ENCODE assay signal across 8 mouse cellular contexts in genomic region chr5:65199346-65200128, GRCm38 (mm10). TPM values are rescaled to one million over a fixed set of nuclear protein-coding genes. Genes with fewer than 3 reads are reported as not detected.
DNase-seq lines count a peak whose midpoint lies in the region; ATAC-seq and TF ChIP-seq lines count a peak whose summit lies in the region.

Gene Wdr19 (plus strand): TSS chr5:65199696.

- H3K9me3 ChIP-seq in ES-E14 (ENCODE audit: control insufficient read depth, insufficient read depth, low read depth, low read length): no peaks in the 10 kb centered on the region
- H3K9me3 ChIP-seq in forebrain, embryonic 15.5 days: no peaks in the 10 kb centered on the region

- H3K27me3 ChIP-seq in forebrain, embryonic 15.5 days: no peaks in the 10 kb centered on the region

- TF ChIP-seq CTCF in lung, adult 2 months (IDR thresholded peaks at IDR 0.05; ENCODE audit: insufficient read depth, low read length): no peak

- DNase-seq in ES-E14 (ENCODE audit: low read depth, low spot score): peak; percentile 99
- DNase-seq in cerebellum, adult 11-12 months: peak; percentile 100
- DNase-seq in heart, postnatal 25 days (ENCODE audit: low spot score): peak; percentile 99
- peak; percentile 99 for DNase-seq in layer of hippocampus, adult 18-20 months (ENCODE audit: low spot score in 2 of 2)
- DNase-seq in lung, adult 2 months: peak; percentile 96
- peak; percentile 100 for DNase-seq in thymus, adult 18-20 months

- peak within 1 kb of the TSS; percentile 72 to 79 for H3K4me3 ChIP-seq in ES-E14 (ENCODE audit: insufficient read depth in 1 of 2, low read depth in 1 of 2, low read length in 2 of 2, poor library complexity in 1 of 2, severe bottlenecking in 1 of 2)
- H3K4me3 ChIP-seq in forebrain, embryonic 15.5 days: peak within 1 kb of the TSS; percentile 59
- peak within 1 kb of the TSS; percentile 79 for H3K4me3 ChIP-seq in lung, adult 2 months (replicated peaks; ENCODE audit: extremely low read depth, low read depth, low read length)

- under 1% methylated on average over 37 of the region's 37 CpGs for WGBS in forebrain, embryonic 15.5 days
- WGBS in lung, adult 2 months: under 1% methylated on average over 37 of the region's 37 CpGs

- peak; percentile 83 for TF ChIP-seq POLR2A in lung, adult 2 months (IDR thresholded peaks at IDR 0.05; ENCODE audit: borderline replicate concordance, extremely low read depth, low read depth, low read length)

- peak; percentile 100 for ATAC-seq in forebrain, embryonic 15.5 days (replicated peaks)
- ATAC-seq in neutrophil, adult 5-6 weeks (ENCODE audit: extremely low read depth, insufficient number of reproducible peaks, low FRiP score, poor library complexity, severe bottlenecking): peak; percentile 100

- in situ Hi-C loops in ES-E14 (cut with MboI; ENCODE audit: low sequenced_read_pairs in 2 of 2, unreplicated experiment in 2 of 2): no loop called here

- no peaks in the 10 kb centered on the region for H3K36me3 ChIP-seq in ES-E14 (ENCODE audit: control insufficient read depth, insufficient read depth, low read length, poor library complexity, severe bottlenecking)
- no peaks in the 10 kb centered on the region for H3K36me3 ChIP-seq in forebrain, embryonic 15.5 days

- H3K4me2 ChIP-seq in forebrain, embryonic 15.5 days (replicated peaks): peak within 1 kb of the TSS; percentile 75

- H3K27ac ChIP-seq in ES-E14 (ENCODE audit: insufficient read depth, low read depth, low read length, poor library complexity, severe bottlenecking): no peak within 1 kb of the TSS
- peak within 1 kb of the TSS; percentile 77 for H3K27ac ChIP-seq in forebrain, embryonic 15.5 days (replicated peaks)

- H3K4me1 ChIP-seq in ES-E14 (ENCODE audit: control insufficient read depth in 2 of 2, insufficient read depth in 2 of 2, low read length in 2 of 2, poor library complexity in 1 of 2): peaks cover 3 to 4% of the 10 kb centered on the region in 2 experiments; a peak in 2 of 4 replicates
- H3K4me1 ChIP-seq in forebrain, embryonic 15.5 days: peaks cover 13% of the 10 kb centered on the region
- H3K4me1 ChIP-seq in lung, adult 2 months (ENCODE audit: control insufficient read depth, insufficient read depth, low read length): peaks cover 3% of the 10 kb centered on the region; the same call in 1 of the 2 replicates

- intact Hi-C loops in heart, postnatal 25 days (cut with DNase I): loop anchor here (2.0 to 5.0 kb wide), 2 partner anchors 79 to 92 kb away; partner anchors contain the start of gene Klhl5

- peak within 1 kb of the TSS; percentile 68 for H3K9ac ChIP-seq in ES-E14 (ENCODE audit: insufficient read depth, low read depth, low read length, poor library complexity, severe bottlenecking)
- peak within 1 kb of the TSS; percentile 65 for H3K9ac ChIP-seq in forebrain, embryonic 15.5 days (replicated peaks)

TF ChIP-seq in ES-E14, 5 proteins besides CTCF, POLR2A, EP300 and RAD21:
- no peak for TF ChIP-seq ZC3H11A (IDR thresholded peaks at IDR 0.05; ENCODE audit: borderline replicate concordance, low read depth, low read length)
- TF ChIP-seq MAFK (IDR thresholded peaks at IDR 0.05; ENCODE audit: insufficient read depth, low read depth, low read length): no peak
- no peak for TF ChIP-seq CHD2 (IDR thresholded peaks at IDR 0.05; ENCODE audit: low read depth, low read length)
- TF ChIP-seq ZNF384 (IDR thresholded peaks at IDR 0.05; ENCODE audit: low read depth, low read length): no peak
- no peak for TF ChIP-seq HCFC1 (IDR thresholded peaks at IDR 0.05; ENCODE audit: borderline replicate concordance, insufficient read depth, low read length)
TF ChIP-seq in ES-E14: peak in this region for 0.

RNA-seq across cellular contexts. Expression of gene Wdr19, which starts in this region (rescaled TPM):
- 5.3 and 5.7 TPM in 2 replicates for total RNA-seq in ES-E14 (2012; rRNA removed)
- 10.4 and 12.0 TPM in 2 replicates for polyA plus RNA-seq in forebrain, embryonic 15.5 days (2015; fragmentation: Nextera tagmentation; extraction: Ambion mirVana)
- total RNA-seq in heart, postnatal 25 days (2021): 1 to 10 TPM; 2.1 TPM
- total RNA-seq in layer of hippocampus, adult 18-20 months (2021): 10 to 100 TPM; 16.6 to 21.9 TPM
- polyA plus RNA-seq in lung, adult 2 months (2012; rRNA removed): 5.0 and 6.4 TPM in 2 replicates
- total RNA-seq in neutrophil, adult 5-6 weeks (2017): 2.4 and 2.6 TPM in 2 replicates
